Mouse (Mus musculus): ENCODE results near the gene Ubr4. TPM values are rescaled to one million over a fixed set of nuclear protein-coding genes. Genes with fewer than 3 reads are reported as not detected.
A peak's percentile ranks its signal among the peaks of the same experiment; 100 is the strongest.

Gene Ubr4
- total and polyA plus RNA-seq, 2 experiments from 2014 or later: 59.1 to 106 TPM

DNA sequence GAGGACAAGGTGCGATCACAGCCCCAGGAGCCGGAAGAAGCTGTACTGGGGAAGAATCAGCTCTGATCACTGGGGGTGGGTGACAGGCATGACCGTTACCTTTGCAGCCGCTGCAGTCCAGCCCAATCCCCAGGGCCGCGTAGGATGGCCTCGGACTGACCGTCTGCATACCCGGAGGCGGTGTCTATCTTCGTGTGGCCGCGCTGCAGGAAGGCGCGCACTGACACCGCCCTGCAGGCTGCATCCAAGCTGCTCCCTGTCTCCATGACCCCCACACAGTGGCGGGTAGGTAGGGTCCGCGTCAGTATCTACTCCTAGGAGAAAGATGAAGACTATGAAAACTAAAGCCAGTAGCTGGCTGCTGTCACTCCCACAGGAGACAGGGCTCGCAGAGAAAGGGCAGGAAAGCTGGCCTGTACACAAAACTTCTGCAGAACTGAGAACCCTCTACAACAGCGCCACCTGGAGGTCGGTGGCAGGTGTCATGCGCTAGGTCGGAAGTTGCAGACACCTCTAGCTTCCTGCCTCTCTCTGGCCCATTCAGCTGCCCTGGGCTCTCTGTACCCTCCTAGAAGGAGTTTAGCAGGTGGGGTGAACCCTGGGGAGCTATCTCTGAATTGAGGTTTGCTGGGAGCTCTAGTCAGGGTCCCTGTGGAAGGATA is 15.5 kb upstream of the Ubr4 start:
- no peaks in the 10 kb centered on the region for H3K4me1 ChIP-seq (ENCODE audit: insufficient read depth)
- WGBS: 32% methylated on average over 24 of the region's 24 CpGs
- ATAC-seq (no peak), DNase-seq (peak; percentile 75)
- no peaks in the 10 kb centered on the region for H3K9me3 ChIP-seq (ENCODE audit: low read length)
- TF ChIP-seq CTCF (IDR thresholded peaks at IDR 0.05; ENCODE audit: low read depth): peak; percentile 77
- H3K9ac ChIP-seq: no peak overlapping the region
- no peaks in the 10 kb centered on the region for H3K36me3 ChIP-seq (ENCODE audit: insufficient read depth)
- no peak overlapping the region for H3K4me3 ChIP-seq (ENCODE audit: low read depth, low read length)
- 0 out of 2 replicates have a peak overlapping the region, but pooled peaks have one; percentile 17 for H3K4me2 ChIP-seq (ENCODE audit: low read depth)
- H3K27ac ChIP-seq (ENCODE audit: low read depth, low read length): no peak overlapping the region
- H3K27me3 ChIP-seq (ENCODE audit: insufficient read depth, low read length): no peaks in the 10 kb centered on the region

DNA sequence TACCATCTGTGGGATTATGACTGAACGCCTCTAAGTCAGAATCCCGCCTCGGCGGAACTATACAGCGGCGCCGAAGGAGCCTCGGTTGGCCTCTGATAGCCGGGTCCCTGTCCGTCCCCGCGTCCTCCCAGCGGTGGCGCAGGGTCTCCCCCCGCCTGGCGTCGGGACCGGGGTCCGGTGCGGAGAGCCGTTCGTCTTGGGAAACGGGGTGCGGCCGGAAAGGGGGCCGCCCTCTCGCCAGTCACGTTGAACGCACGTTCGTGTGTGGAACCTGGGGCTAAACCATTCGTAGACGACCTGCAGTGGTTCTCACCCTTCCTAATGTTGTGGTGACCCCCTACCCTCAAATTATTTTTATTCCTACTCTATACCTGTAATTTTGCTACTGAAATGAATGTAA is 14.3 kb upstream of the Ubr4 start:
- H3K4me2 ChIP-seq (ENCODE audit: low read depth): no peak overlapping the region
- H3K27ac ChIP-seq (ENCODE audit: low read depth, low read length): no peak overlapping the region
- H3K27me3 ChIP-seq (ENCODE audit: insufficient read depth, low read length): no peaks in the 10 kb centered on the region
- no peak for TF ChIP-seq CTCF (IDR thresholded peaks at IDR 0.05; ENCODE audit: low read depth)
- ATAC-seq (no peak), DNase-seq (no peak)
- no peaks in the 10 kb centered on the region for H3K36me3 ChIP-seq (ENCODE audit: insufficient read depth)
- WGBS: 64% methylated on average over 33 of the region's 33 CpGs
- no peak overlapping the region for H3K4me3 ChIP-seq (ENCODE audit: low read depth, low read length)
- no peaks in the 10 kb centered on the region for H3K4me1 ChIP-seq (ENCODE audit: insufficient read depth)
- no peaks in the 10 kb centered on the region for H3K9me3 ChIP-seq (ENCODE audit: low read length)
- H3K9ac ChIP-seq: no peak overlapping the region

DNA sequence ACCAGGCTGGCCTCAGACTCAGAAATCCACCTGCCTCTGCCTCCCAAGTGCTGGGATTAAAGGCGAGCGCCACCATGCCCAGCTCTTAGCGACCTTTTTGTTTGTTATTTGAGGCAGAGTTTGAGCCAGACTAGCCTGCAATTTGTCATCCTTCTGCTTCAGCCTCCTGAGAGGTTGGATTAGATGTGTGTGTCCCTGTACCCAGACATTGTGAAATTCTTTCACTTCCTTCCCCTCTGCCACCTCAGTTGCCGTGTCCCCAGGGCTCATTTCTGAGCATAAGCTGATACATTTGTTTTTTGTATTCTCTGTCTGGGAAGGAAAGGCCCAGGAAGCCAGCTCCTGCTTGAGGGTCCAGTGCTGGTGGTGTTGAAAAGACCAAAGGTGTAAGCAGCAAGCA is 11.6 kb upstream of the Ubr4 start:
- TF ChIP-seq CTCF (IDR thresholded peaks at IDR 0.05; ENCODE audit: low read depth): no peak
- ATAC-seq (no peak), DNase-seq (no peak)
- 83% methylated on average over 4 of the region's 4 CpGs for WGBS
- Histone ChIP-seq H3K4me3 (ENCODE audit: low read depth, low read length) (no peak overlapping the region), H3K36me3 (ENCODE audit: insufficient read depth) (peaks cover 8% of the 10 kb centered on the region; the same call in 1 of the 2 replicates), H3K9me3 (ENCODE audit: low read length) (no peaks in the 10 kb centered on the region), H3K4me1 (ENCODE audit: insufficient read depth) (no peaks in the 10 kb centered on the region), H3K27me3 (ENCODE audit: insufficient read depth, low read length) (no peaks in the 10 kb centered on the region), H3K4me2 (ENCODE audit: low read depth) (no peak overlapping the region), H3K9ac (no peak overlapping the region), H3K27ac (ENCODE audit: low read depth, low read length) (no peak overlapping the region)

DNA sequence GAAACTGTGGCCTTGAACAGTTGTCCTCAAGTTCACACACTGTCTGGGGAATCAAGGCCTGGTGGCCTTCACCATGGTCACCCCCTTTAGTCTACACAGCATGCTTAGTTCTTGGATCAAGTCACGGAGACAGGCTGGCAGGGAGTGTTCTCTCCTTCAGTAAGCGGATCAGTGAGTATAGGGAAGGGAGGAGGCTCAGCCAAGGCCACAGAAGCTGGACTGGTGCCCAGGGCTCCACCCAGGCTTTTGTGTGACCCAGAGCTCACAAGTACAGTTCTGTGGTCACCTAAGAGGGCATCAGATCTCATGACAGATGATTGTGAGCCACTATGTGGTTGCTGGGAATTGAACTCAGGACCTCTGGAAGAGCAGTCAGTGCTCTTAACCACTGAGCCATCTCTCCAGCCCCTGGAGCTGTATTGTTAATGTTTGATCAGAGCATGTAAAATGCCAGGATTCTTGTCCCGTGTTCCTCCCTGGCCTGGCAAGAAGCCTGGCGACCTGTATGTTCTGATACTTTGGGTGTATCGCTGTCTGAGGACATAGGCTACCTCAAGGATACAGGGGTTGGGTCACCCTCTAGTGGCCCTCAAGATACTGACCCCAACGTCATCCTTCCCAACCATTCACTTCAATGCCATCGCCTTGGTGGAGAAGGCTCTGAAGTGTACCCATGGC is 10.7 kb upstream of the Ubr4 start:
- no peak for TF ChIP-seq CTCF (IDR thresholded peaks at IDR 0.05; ENCODE audit: low read depth)
- H3K9ac ChIP-seq: no peak overlapping the region
- peaks cover 17% of the 10 kb centered on the region for H3K36me3 ChIP-seq (ENCODE audit: insufficient read depth)
- ATAC-seq (no peak), DNase-seq (no peak)
- WGBS: 67% methylated on average over 7 of the region's 7 CpGs
- H3K27me3 ChIP-seq (ENCODE audit: insufficient read depth, low read length): no peaks in the 10 kb centered on the region
- no peak overlapping the region for H3K27ac ChIP-seq (ENCODE audit: low read depth, low read length)
- no peaks in the 10 kb centered on the region for H3K4me1 ChIP-seq (ENCODE audit: insufficient read depth)
- H3K4me2 ChIP-seq (ENCODE audit: low read depth): no peak overlapping the region
- H3K4me3 ChIP-seq (ENCODE audit: low read depth, low read length): no peak overlapping the region
- no peaks in the 10 kb centered on the region for H3K9me3 ChIP-seq (ENCODE audit: low read length)

DNA sequence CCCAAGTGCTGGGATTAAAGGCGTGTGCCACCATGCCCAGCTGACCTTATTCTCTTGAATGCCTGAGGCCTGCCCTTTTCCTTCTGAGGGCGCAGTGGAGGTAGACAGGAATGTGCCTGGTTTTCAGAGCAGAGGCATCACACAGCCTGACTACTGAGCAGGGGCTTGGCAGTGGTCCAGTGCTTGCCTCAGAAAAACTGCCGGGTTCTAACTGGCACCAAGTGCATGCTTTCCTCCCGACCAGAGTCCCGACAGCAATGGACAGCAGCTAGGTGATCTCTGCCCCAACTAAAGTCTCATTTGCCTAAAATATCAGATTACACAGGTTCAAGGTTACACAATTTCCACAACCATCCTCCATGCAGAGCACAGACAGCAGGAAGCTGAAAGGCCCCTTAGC is 8.7 kb upstream of the Ubr4 start:
- Histone ChIP-seq H3K27ac (ENCODE audit: low read depth, low read length) (no peak overlapping the region), H3K36me3 (ENCODE audit: insufficient read depth) (peaks cover 34% of the 10 kb centered on the region), H3K9ac (no peak overlapping the region), H3K27me3 (ENCODE audit: insufficient read depth, low read length) (no peaks in the 10 kb centered on the region), H3K4me1 (ENCODE audit: insufficient read depth) (no peaks in the 10 kb centered on the region), H3K4me2 (ENCODE audit: low read depth) (no peak overlapping the region), H3K9me3 (ENCODE audit: low read length) (no peaks in the 10 kb centered on the region), H3K4me3 (ENCODE audit: low read depth, low read length) (no peak overlapping the region)
- TF ChIP-seq CTCF (IDR thresholded peaks at IDR 0.05; ENCODE audit: low read depth): no peak
- 42% methylated on average over 5 of the region's 5 CpGs for WGBS
- no peak for ATAC-seq
- DNase-seq: no peak

DNA sequence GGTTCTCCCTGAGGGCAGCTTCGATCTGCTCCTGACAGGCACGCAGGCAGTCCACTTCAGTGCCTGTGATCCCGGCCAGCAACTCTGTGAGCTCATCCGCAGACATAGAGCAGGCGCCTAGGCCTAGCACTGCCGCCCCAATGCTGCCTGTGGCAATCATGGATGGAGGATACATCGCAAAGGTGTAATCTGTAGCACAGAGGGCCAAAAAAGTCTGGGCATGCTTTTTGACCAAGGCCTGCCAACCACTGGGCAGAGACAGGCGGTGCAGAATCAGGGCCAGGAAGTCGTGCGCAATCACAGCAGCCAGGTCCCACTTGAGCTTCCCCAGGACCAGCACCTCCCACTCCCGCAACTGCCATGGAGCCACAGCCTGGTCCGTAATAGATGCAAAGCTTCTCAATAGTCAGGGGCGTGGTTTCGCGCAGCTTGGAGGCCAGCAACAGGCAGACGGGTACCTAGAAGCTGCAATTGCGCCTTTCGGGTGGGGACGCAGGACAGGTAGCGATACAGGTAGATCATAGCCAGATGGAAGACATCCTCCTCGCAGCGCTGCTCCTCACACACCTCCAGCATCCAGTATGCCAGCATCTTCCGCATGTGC is 6.9 kb upstream of the Ubr4 start:
- Histone ChIP-seq H3K27ac (ENCODE audit: low read depth, low read length) (no peak overlapping the region), H3K4me3 (ENCODE audit: low read depth, low read length) (no peak overlapping the region), H3K4me1 (ENCODE audit: insufficient read depth) (no peaks in the 10 kb centered on the region), H3K9me3 (ENCODE audit: low read length) (no peaks in the 10 kb centered on the region), H3K27me3 (ENCODE audit: insufficient read depth, low read length) (no peaks in the 10 kb centered on the region), H3K36me3 (ENCODE audit: insufficient read depth) (peaks cover 45% of the 10 kb centered on the region), H3K4me2 (ENCODE audit: low read depth) (no peak overlapping the region), H3K9ac (no peak overlapping the region)
- DNase-seq (no peak), ATAC-seq (no peak)
- no peak for TF ChIP-seq CTCF (IDR thresholded peaks at IDR 0.05; ENCODE audit: low read depth)
- 71% methylated on average over 23 of the region's 23 CpGs for WGBS

DNA sequence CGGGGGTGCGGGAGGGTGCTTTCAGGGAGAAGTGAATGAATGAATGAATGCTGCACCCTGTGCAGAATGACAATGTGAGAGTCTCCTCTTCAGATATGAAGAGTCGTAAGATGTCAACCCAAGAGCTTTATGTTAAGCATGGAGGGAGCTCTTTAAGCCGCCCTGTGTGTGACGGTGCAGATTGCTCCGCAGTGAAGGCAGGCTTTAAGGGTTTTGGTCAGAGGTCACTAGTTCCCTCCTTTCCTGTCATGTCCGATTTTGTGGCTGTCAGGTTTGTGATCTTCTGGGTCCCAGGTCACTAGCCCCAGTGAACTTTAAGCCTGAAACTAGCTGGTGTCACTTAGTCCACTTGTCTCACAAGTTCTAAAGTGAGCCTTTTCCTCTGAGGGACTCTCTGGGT is 423 bp downstream of the Ubr4 start:
- peak overlapping the region; percentile 57 for H3K4me3 ChIP-seq (ENCODE audit: low read depth, low read length)
- H3K27ac ChIP-seq (ENCODE audit: low read depth, low read length): peak overlapping the region; percentile 92
- peak; percentile 19 for ATAC-seq
- no peak for TF ChIP-seq CTCF (IDR thresholded peaks at IDR 0.05; ENCODE audit: low read depth)
- under 1% methylated on average over 7 of the region's 7 CpGs for WGBS
- peaks cover 12% of the 10 kb centered on the region; the same call in 1 of the 2 replicates for H3K4me1 ChIP-seq (ENCODE audit: insufficient read depth)
- H3K9me3 ChIP-seq (ENCODE audit: low read length): no peaks in the 10 kb centered on the region
- peak overlapping the region; percentile 83 for H3K9ac ChIP-seq
- H3K27me3 ChIP-seq (ENCODE audit: insufficient read depth, low read length): no peaks in the 10 kb centered on the region
- H3K36me3 ChIP-seq (ENCODE audit: insufficient read depth): peaks cover 41% of the 10 kb centered on the region
- H3K4me2 ChIP-seq (ENCODE audit: low read depth): peak overlapping the region; percentile 75
- DNase-seq: no peak
